Mouse (Mus musculus): Measurements from ENCODE around the gene Dennd1a. TPM values are rescaled to one million over a fixed set of nuclear protein-coding genes. Genes with fewer than 3 reads are reported as not detected.

Dennd1a gene
- polyA plus RNA-seq, 1 experiment from 2014 or later: 3.8 TPM

- no peaks in the 10 kb centered on the region for H3K27me3 ChIP-seq (ENCODE audit: insufficient read depth, low read length)
- no peak overlapping the region for H3K4me2 ChIP-seq (ENCODE audit: low read depth, low read length)
- TF ChIP-seq EP300 (IDR thresholded peaks at IDR 0.05; ENCODE audit: low read depth) (no peak), CTCF (IDR thresholded peaks at IDR 0.05; ENCODE audit: low read depth) (no peak)
- no peak for ATAC-seq
- H3K4me3 ChIP-seq (ENCODE audit: low read depth, low read length): no peak overlapping the region
- no peaks in the 10 kb centered on the region for H3K9me3 ChIP-seq (ENCODE audit: low read length)
- no peaks in the 10 kb centered on the region for H3K36me3 ChIP-seq (replicated peaks; ENCODE audit: insufficient read depth, low read length)
- WGBS (ENCODE audit: insufficient replicate concordance): 53% methylated on average over 4 of the region's 4 CpGs
- DNase-seq: no peak
- no peak overlapping the region for H3K9ac ChIP-seq (replicated peaks)
- peaks cover 15% of the 10 kb centered on the region for H3K4me1 ChIP-seq (ENCODE audit: insufficient read depth)
- H3K27ac ChIP-seq (ENCODE audit: low read depth): peak overlapping the region; percentile 44; the same call in 1 of the 2 replicates
These were observed 66.3 kb downstream of the Dennd1a start for GRCm38 (mm10) chr2:38220687-38221435.

GRCm38 (mm10) chr2:38219666-38220065 is 67.5 kb downstream of the Dennd1a start:
- peaks cover 15% of the 10 kb centered on the region for H3K4me1 ChIP-seq (ENCODE audit: insufficient read depth)
- WGBS (ENCODE audit: insufficient replicate concordance): 89% methylated on average over 2 of the region's 2 CpGs
- no peaks in the 10 kb centered on the region for H3K27me3 ChIP-seq (ENCODE audit: insufficient read depth, low read length)
- no peak overlapping the region for H3K4me2 ChIP-seq (ENCODE audit: low read depth, low read length)
- no peaks in the 10 kb centered on the region for H3K36me3 ChIP-seq (replicated peaks; ENCODE audit: insufficient read depth, low read length)
- H3K9ac ChIP-seq (replicated peaks): no peak overlapping the region
- no peak for ATAC-seq
- DNase-seq: no peak
- no peak overlapping the region for H3K27ac ChIP-seq (ENCODE audit: low read depth)
- H3K9me3 ChIP-seq (ENCODE audit: low read length): no peaks in the 10 kb centered on the region
- TF ChIP-seq EP300 (IDR thresholded peaks at IDR 0.05; ENCODE audit: low read depth): no peak
- no peak for TF ChIP-seq CTCF (IDR thresholded peaks at IDR 0.05; ENCODE audit: low read depth)
- H3K4me3 ChIP-seq (ENCODE audit: low read depth, low read length): no peak overlapping the region

- H3K36me3 ChIP-seq (replicated peaks; ENCODE audit: insufficient read depth, low read length): no peaks in the 10 kb centered on the region
- TF ChIP-seq CTCF (IDR thresholded peaks at IDR 0.05; ENCODE audit: low read depth) (no peak), EP300 (IDR thresholded peaks at IDR 0.05; ENCODE audit: low read depth) (no peak)
- no peaks in the 10 kb centered on the region for H3K9me3 ChIP-seq (ENCODE audit: low read length)
- H3K4me1 ChIP-seq (ENCODE audit: insufficient read depth): peaks cover 5% of the 10 kb centered on the region
- H3K4me2 ChIP-seq (ENCODE audit: low read depth, low read length): no peak overlapping the region
- DNase-seq (no peak), ATAC-seq (no peak)
- H3K4me3 ChIP-seq (ENCODE audit: low read depth, low read length): no peak overlapping the region
- WGBS (ENCODE audit: insufficient replicate concordance): 35% methylated on average over 1 of the region's 1 CpGs
- no peak overlapping the region for H3K9ac ChIP-seq (replicated peaks)
- no peak overlapping the region for H3K27ac ChIP-seq (ENCODE audit: low read depth)
- no peaks in the 10 kb centered on the region for H3K27me3 ChIP-seq (ENCODE audit: insufficient read depth, low read length)
These were observed 74.1 kb downstream of the Dennd1a start for GRCm38 (mm10) chr2:38213041-38213440.

GRCm38 (mm10) chr2:38211426-38211825 is 75.8 kb downstream of the Dennd1a start:
- no peak overlapping the region for H3K4me3 ChIP-seq (ENCODE audit: low read depth, low read length)
- no peak overlapping the region for H3K9ac ChIP-seq (replicated peaks)
- 83% methylated on average over 2 of the region's 2 CpGs for WGBS (ENCODE audit: insufficient replicate concordance)
- DNase-seq (no peak), ATAC-seq (no peak)
- H3K4me2 ChIP-seq (ENCODE audit: low read depth, low read length): no peak overlapping the region
- no peak overlapping the region for H3K27ac ChIP-seq (ENCODE audit: low read depth)
- TF ChIP-seq CTCF (IDR thresholded peaks at IDR 0.05; ENCODE audit: low read depth) (no peak), EP300 (IDR thresholded peaks at IDR 0.05; ENCODE audit: low read depth) (no peak)
- no peaks in the 10 kb centered on the region for H3K9me3 ChIP-seq (ENCODE audit: low read length)
- no peaks in the 10 kb centered on the region for H3K36me3 ChIP-seq (replicated peaks; ENCODE audit: insufficient read depth, low read length)
- no peaks in the 10 kb centered on the region for H3K27me3 ChIP-seq (ENCODE audit: insufficient read depth, low read length)
- H3K4me1 ChIP-seq (ENCODE audit: insufficient read depth): no peaks in the 10 kb centered on the region

- DNase-seq: no peak
- TF ChIP-seq CTCF (IDR thresholded peaks at IDR 0.05; ENCODE audit: low read depth) (no peak), EP300 (IDR thresholded peaks at IDR 0.05; ENCODE audit: low read depth) (no peak)
- no peaks in the 10 kb centered on the region for H3K27me3 ChIP-seq (ENCODE audit: insufficient read depth, low read length)
- H3K4me3 ChIP-seq (ENCODE audit: low read depth, low read length): no peak overlapping the region
- no peak overlapping the region for H3K4me2 ChIP-seq (ENCODE audit: low read depth, low read length)
- H3K4me1 ChIP-seq (ENCODE audit: insufficient read depth): peaks cover 2% of the 10 kb centered on the region; the same call in 1 of the 2 replicates
- ATAC-seq: no peak
- no peak overlapping the region for H3K27ac ChIP-seq (ENCODE audit: low read depth)
- H3K9ac ChIP-seq (replicated peaks): no peak overlapping the region
- WGBS (ENCODE audit: insufficient replicate concordance): 87% methylated on average over 1 of the region's 1 CpGs
- no peaks in the 10 kb centered on the region for H3K36me3 ChIP-seq (replicated peaks; ENCODE audit: insufficient read depth, low read length)
- H3K9me3 ChIP-seq (ENCODE audit: low read length): no peaks in the 10 kb centered on the region
These were observed 79.4 kb downstream of the Dennd1a start for GRCm38 (mm10) chr2:38207752-38208151.

GRCm38 (mm10) chr2:38205281-38205680 is 81.9 kb downstream of the Dennd1a start:
- DNase-seq (no peak), ATAC-seq (no peak)
- H3K36me3 ChIP-seq (replicated peaks; ENCODE audit: insufficient read depth, low read length): no peaks in the 10 kb centered on the region
- H3K27ac ChIP-seq (ENCODE audit: low read depth): no peak overlapping the region
- H3K4me1 ChIP-seq (ENCODE audit: insufficient read depth): peaks cover 2% of the 10 kb centered on the region; the same call in 1 of the 2 replicates
- no peak overlapping the region for H3K4me3 ChIP-seq (ENCODE audit: low read depth, low read length)
- H3K9me3 ChIP-seq (ENCODE audit: low read length): no peaks in the 10 kb centered on the region
- no peak overlapping the region for H3K9ac ChIP-seq (replicated peaks)
- H3K27me3 ChIP-seq (ENCODE audit: insufficient read depth, low read length): no peaks in the 10 kb centered on the region
- H3K4me2 ChIP-seq (ENCODE audit: low read depth, low read length): no peak overlapping the region
- 45% methylated on average over 5 of the region's 5 CpGs for WGBS (ENCODE audit: insufficient replicate concordance)
- TF ChIP-seq CTCF (IDR thresholded peaks at IDR 0.05; ENCODE audit: low read depth) (no peak), EP300 (IDR thresholded peaks at IDR 0.05; ENCODE audit: low read depth) (no peak)

All from liver, postnatal 0 days (tissue).